Mouse (Mus musculus) bone marrow, adult 2 months (tissue): ENCODE data around the gene Ccdc188. TPM values are rescaled to one million over a fixed set of nuclear protein-coding genes. Genes with fewer than 3 reads are reported as not detected.

ENCODE experiments used
- H3K27ac ChIP-seq: fragments of 200-500 bp; 2 replicates; pipeline ENCODE4 v1.5.1; 2012; ENCODE audit warnings: low read depth, mild to moderate bottlenecking, control low read depth, inconsistent platforms, low read length; ENCODE audit not compliant: control insufficient read depth, poor library complexity, insufficient read depth
- H3K4me1 ChIP-seq: fragments of 200-500 bp; 2 replicates; pipeline ENCODE4 v1.6.1; 2011; ENCODE audit warnings: low read length; ENCODE audit not compliant: control insufficient read depth, insufficient read depth
- H3K4me3 ChIP-seq: fragments of 200-500 bp; replicated peaks from 2 replicates; pipeline ENCODE3; 2011; ENCODE audit warnings: mild to moderate bottlenecking, low read depth, low read length, control low read depth; ENCODE audit not compliant: control insufficient read depth
- CTCF ChIP-seq: fragments of 200-500 bp; IDR thresholded peaks from 2 replicates; pipeline ENCODE4 v1.5.1; 2011; ENCODE audit warnings: low read length, control low read depth; ENCODE audit not compliant: control insufficient read depth, insufficient read depth
- POLR2A ChIP-seq: fragments of 200-500 bp; IDR thresholded peaks from 2 replicates; pipeline ENCODE4 v1.6.1; 2011; ENCODE audit warnings: low read depth, mild to moderate bottlenecking, control low read depth, low read length, borderline replicate concordance; ENCODE audit not compliant: control insufficient read depth
- WGBS: fragments of 180-500 bp; shearing (Covaris S2); methylation state at CpG from one replicate; pipeline ENCODE4 v1.1.7; 2018; 5-methylcytosine and 5-hydroxymethylcytosine counted together
- polyA plus RNA-seq: library from polyadenylated mRNA; stranded (reverse); fragments of >200 nt; gene quantifications from 2 replicates; pipeline ENCODE4 v1.2.4, GENCODE M21; 2011; ENCODE audit warnings: low replicate concordance; ENCODE audit not compliant: missing spikeins, insufficient read depth, insufficient read length

The Ccdc188 gene
- polyA plus RNA-seq, 1 experiment = not detected

DNA sequence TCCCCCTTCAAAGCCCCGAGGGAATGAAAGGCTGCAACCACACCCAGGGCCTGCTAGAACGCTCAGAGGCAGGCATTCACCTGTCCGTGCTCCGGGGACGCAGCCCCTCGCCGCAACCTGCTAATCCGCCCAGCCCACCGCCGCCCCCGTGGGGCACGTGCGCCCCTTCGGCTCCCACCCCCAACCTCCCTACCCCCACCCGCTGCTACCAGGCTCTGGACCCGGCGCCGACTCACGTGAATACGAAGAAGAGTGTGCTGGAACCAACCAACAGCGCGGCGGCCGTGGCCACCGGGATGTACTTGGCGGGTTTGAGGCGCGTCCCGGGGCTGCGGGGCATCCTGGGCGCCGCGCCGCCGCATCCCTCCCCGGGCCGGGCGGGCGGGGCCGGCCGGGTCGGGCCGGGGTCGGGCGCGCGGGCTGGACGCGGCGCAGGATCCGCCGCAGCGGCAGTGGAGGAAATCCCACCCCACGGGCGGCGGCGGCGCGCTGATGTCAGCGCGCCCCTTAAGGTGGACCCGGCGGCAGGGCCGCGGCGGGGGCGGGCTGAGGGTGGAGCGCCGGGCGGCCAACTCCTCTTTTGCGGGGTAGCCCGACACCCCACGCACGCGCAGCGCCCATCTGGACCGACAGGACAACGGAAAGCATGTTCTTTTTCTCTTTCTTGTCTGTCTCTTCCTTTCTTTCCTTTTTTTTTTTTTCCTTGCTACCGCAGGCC is 17.2 kb downstream of the Ccdc188 start, which contains the start of gene Zdhhc8:
Gene Zdhhc8, minus strand, starts transcription at position 466 of the 718 bp plus-strand sequence.
- under 1% methylated on average over 78 of the region's 79 CpGs for WGBS
- TF ChIP-seq POLR2A = no peak
- no peak for TF ChIP-seq CTCF
- H3K27ac ChIP-seq = no peak within 1 kb of the TSS; the same call in 1 of the 2 replicates
- H3K4me3 ChIP-seq = peak within 1 kb of the TSS; percentile 66
- H3K4me1 ChIP-seq = peaks cover 1% of the 10 kb centered on the region; the same call in 1 of the 2 replicates

GRCm38 (mm10) chr16:18235389-18236065 is 17.8 kb downstream of the Ccdc188 start:
- 13% methylated on average over 19 of the region's 19 CpGs for WGBS
- no peaks in the 10 kb centered on the region; the same call in 1 of the 2 replicates for H3K4me1 ChIP-seq
- TF ChIP-seq POLR2A (no peak), CTCF (no peak)
- H3K27ac ChIP-seq = no peak overlapping the region; the same call in 1 of the 2 replicates
- H3K4me3 ChIP-seq = peak overlapping the region; percentile 66

GRCm38 (mm10) chr16:18236676-18237501 is 19.2 kb downstream of the Ccdc188 start:
- no peaks in the 10 kb centered on the region; the same call in 1 of the 2 replicates for H3K4me1 ChIP-seq
- H3K27ac ChIP-seq = no peak overlapping the region
- 73% methylated on average over 7 of the region's 7 CpGs for WGBS
- H3K4me3 ChIP-seq = no peak overlapping the region
- TF ChIP-seq CTCF (no peak), POLR2A (no peak)

- Histone ChIP-seq H3K27ac (no peak overlapping the region), H3K4me1 (no peaks in the 10 kb centered on the region), H3K4me3 (no peak overlapping the region)
- 93% methylated on average over 10 of the region's 10 CpGs for WGBS
- TF ChIP-seq POLR2A (no peak), CTCF (no peak)
These were observed 23.9 kb downstream of the Ccdc188 start for GRCm38 (mm10) chr16:18241581-18241980.

DNA sequence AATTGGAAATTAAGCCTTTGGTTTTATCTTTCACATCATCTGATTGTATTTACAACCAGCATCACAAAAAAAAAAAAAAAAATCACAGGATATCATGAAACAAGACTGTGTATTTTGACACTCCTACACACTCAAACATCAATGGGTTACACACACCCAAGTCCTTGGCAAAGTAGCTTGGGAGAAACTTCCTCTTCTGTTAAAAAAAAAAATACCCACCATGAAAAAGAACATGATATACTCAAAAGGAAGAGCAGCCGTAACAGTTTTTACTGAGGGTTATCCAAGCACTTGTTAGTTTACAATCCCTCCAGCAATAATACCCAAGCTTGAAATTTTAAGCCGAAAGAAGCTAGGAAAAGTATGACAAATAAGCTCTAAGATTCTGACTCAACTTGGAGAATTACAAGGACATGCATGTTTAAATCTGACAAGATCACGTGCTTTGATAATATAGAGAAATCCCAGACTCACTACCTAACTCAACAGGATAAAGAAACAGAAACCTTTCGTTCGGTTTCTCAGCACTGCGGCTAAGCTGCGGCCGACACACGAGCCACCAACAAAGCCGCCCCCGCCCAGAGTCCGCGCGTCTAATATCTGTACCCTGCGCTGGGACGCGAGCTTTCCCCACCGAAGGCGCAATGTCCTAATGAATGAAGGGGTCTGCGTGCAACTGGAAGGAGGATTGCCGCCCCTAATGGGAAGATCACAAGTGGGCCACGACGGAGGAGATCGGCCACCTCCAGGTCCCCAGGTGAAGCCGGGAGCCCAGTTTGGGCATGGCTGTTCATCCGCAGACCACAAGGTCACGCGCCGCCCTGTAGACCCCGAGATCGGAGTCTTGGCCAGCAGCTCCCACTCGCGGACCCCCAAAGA is 30.1 kb downstream of the Ccdc188 start:
- TF ChIP-seq POLR2A = no peak
- no peak for TF ChIP-seq CTCF
- under 1% methylated on average over 33 of the region's 33 CpGs for WGBS
- Histone ChIP-seq H3K4me1 (peaks cover 5% of the 10 kb centered on the region), H3K4me3 (peak overlapping the region; percentile 100), H3K27ac (peak overlapping the region; percentile 84)

GRCm38 (mm10) chr16:18248433-18249363 is 31.0 kb downstream of the Ccdc188 start, which contains the start of the genes Trmt2a and Ranbp1:
TSS of gene Trmt2a (plus strand) at chr16:18248679.
TSS of gene Ranbp1 (minus strand) at chr16:18248732.
- Histone ChIP-seq H3K4me1 (peaks cover 5% of the 10 kb centered on the region), H3K27ac (peak within 1 kb of the TSS; percentile 84), H3K4me3 (peak within 1 kb of the TSS; percentile 100)
- under 1% methylated on average over 102 of the region's 102 CpGs for WGBS
- no peak for TF ChIP-seq CTCF
- peak; percentile 94; the same call in 1 of the 2 replicates for TF ChIP-seq POLR2A
